Mouse (Mus musculus) heart, adult 2 months (tissue): Measurements from ENCODE around the gene Cpne1. TPM values are rescaled to one million over a fixed set of nuclear protein-coding genes. Genes with fewer than 3 reads are reported as not detected.

ENCODE experiments used
- DNase-seq, 2 experiments: peaks; one replicate each; pipeline ENCODE4 v3.0.0; 2021
- H3K27ac ChIP-seq: fragments of 200-600 bp; 2 replicates; pipeline ENCODE4 v1.8.1; 2022
- H3K27me3 ChIP-seq: fragments of 200-500 bp; 2 replicates; pipeline ENCODE4 v1.6.1; 2012; ENCODE audit warnings: mild to moderate bottlenecking, low read length, inconsistent platforms, mixed read lengths; ENCODE audit not compliant: control insufficient read depth, insufficient read depth
- H3K36me3 ChIP-seq: fragments of 200-500 bp; 2 replicates; pipeline ENCODE4 v1.6.1; 2012; ENCODE audit warnings: low read length, inconsistent platforms; ENCODE audit not compliant: control insufficient read depth, insufficient read depth
- H3K4me1 ChIP-seq: fragments of 200-500 bp; 2 replicates; pipeline ENCODE4 v1.6.1; 2011; ENCODE audit warnings: low read length; ENCODE audit not compliant: control insufficient read depth, insufficient read depth
- H3K4me3 ChIP-seq: fragments of 200-600 bp; 2 replicates; pipeline ENCODE4 v1.8.1; 2022
- H3K79me2 ChIP-seq: fragments of 200-500 bp; replicated peaks from 2 replicates; pipeline ENCODE4 v1.6.1; 2012; ENCODE audit warnings: mild to moderate bottlenecking, inconsistent platforms, low read length, moderate library complexity, mixed read lengths; ENCODE audit not compliant: control insufficient read depth, insufficient read depth
- H3K9ac ChIP-seq: fragments of 200-500 bp; 2 replicates; pipeline ENCODE4 v1.6.1; 2012; ENCODE audit warnings: low read depth, mild to moderate bottlenecking, control low read depth, inconsistent platforms, low read length, mixed read lengths
- CTCF ChIP-seq: fragments of 200-600 bp; IDR thresholded peaks from 2 replicates; pipeline ENCODE4 v1.8.1; 2022; ENCODE audit warnings: antibody characterized with exemption, mild to moderate bottlenecking, moderate library complexity
- EP300 ChIP-seq: fragments of 200-500 bp; IDR thresholded peaks from 2 replicates; pipeline ENCODE4 v1.6.1; 2011; ENCODE audit warnings: low read depth, low read length, control low read depth; ENCODE audit not compliant: insufficient read depth
- POLR2A ChIP-seq: fragments of 200-500 bp; IDR thresholded peaks from 2 replicates; pipeline ENCODE4 v1.6.1; 2011; ENCODE audit warnings: mild to moderate bottlenecking, low read depth, low read length, control low read depth; ENCODE audit not compliant: insufficient read depth
- WGBS: fragments of 180-500 bp; shearing (Covaris S2); methylation state at CpG from one replicate; pipeline ENCODE4 v1.1.7; 2018; 5-methylcytosine and 5-hydroxymethylcytosine counted together
- intact Hi-C: fragments of 180-260 bp; cut with DNase I; formaldehyde crosslinking; loops from one replicate; pipeline ENCODE4 v1.15.1; 2025
- polyA plus RNA-seq: library from polyadenylated mRNA; depleted of rRNA; stranded (reverse); fragments of >200 nt; gene quantifications from 2 replicates; pipeline ENCODE4 v1.2.3, GENCODE M21; 2012
- total RNA-seq, 2 experiments: library from RNA; stranded (reverse); gene quantifications; 2 replicates each; pipeline ENCODE4 v1.2.3; 2021

Gene Cpne1
- total and polyA plus RNA-seq, 3 experiments, result 8.1 to 31.8 (median 12.2) TPM

DNA sequence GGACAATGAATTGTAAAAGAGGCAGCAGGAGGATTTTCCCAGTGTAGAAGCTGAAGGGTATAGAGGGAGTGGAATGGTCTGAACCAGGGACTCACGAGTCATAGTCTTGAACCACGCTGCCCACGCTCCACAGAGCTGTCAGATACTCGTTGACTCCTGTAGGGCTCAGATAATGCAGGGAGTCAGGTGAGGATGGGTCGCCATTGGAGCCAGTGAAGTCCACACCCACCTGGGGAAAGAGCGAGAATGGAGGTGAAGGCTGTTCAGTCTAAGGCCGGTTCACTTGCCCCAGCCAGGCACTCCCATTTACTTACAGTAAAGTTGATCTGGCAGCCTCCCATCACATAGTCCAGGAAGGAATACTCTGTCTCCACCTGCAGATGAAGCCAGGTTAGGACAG, 34.3 kb downstream of the Cpne1 start:
- no peak for DNase-seq
- no peak overlapping the region for H3K4me3 ChIP-seq
- intact Hi-C loops, result no loop called here
- no peaks in the 10 kb centered on the region for H3K36me3 ChIP-seq
- 94% methylated on average over 7 of the region's 7 CpGs for WGBS
- no peak overlapping the region for H3K27ac ChIP-seq
- no peaks in the 10 kb centered on the region for H3K27me3 ChIP-seq
- H3K9ac ChIP-seq, result no peak overlapping the region
- no peaks in the 10 kb centered on the region for H3K4me1 ChIP-seq
- no peak for TF ChIP-seq POLR2A
- no peak for TF ChIP-seq EP300
- no peak for TF ChIP-seq CTCF
- no peaks in the 10 kb centered on the region for H3K79me2 ChIP-seq

DNA sequence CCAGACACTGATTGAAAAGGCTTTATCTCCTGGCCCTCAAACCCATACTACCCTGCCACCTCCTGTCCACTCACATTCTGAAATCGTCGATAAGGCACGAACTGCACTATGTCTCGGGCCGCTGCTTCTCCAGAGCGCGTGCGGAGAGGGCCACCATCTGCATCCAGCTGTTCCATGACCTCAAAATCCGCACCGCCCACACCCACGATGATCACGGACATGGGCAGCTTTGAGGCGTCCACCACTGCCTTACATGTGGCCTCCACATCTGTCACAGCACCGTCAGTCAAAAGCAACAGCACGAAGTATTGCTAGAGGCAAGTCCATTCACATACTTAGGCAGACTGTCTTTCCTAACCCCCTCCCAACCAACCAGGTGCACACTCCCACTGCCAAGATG, 38.0 kb downstream of the Cpne1 start:
- Histone ChIP-seq H3K27me3 (no peaks in the 10 kb centered on the region), H3K4me1 (no peaks in the 10 kb centered on the region), H3K36me3 (no peaks in the 10 kb centered on the region), H3K79me2 (no peaks in the 10 kb centered on the region), H3K9ac (no peak overlapping the region), H3K27ac (no peak overlapping the region), H3K4me3 (no peak overlapping the region)
- intact Hi-C loops, result no loop called here
- 89% methylated on average over 15 of the region's 15 CpGs for WGBS
- DNase-seq, result peak; percentile 46 to 49
- TF ChIP-seq POLR2A (no peak), CTCF (no peak), EP300 (no peak)

DNA sequence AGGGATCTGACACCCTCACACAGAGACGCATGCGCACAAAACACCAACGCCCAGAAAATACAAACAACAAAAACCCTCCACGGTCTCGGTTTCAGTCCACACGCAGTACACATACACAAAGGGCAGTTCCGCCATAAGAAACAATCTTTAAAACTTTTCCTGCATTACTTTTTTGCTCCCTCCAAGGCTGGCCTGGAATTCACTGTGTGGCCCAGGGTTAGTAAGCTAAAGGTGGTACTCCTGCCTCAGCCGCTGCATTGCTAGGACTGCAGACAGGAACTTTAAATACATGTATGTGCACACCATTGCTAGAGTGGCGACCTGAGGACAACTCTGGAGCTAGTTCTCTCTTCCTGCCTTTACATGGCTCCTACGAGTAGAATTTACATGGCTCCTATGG, 40.5 kb downstream of the Cpne1 start:
- no peaks in the 10 kb centered on the region for H3K79me2 ChIP-seq
- no peaks in the 10 kb centered on the region for H3K36me3 ChIP-seq
- no peak for DNase-seq
- no peak overlapping the region for H3K27ac ChIP-seq
- no peak overlapping the region for H3K4me3 ChIP-seq
- intact Hi-C loops, result no loop called here
- no peak for TF ChIP-seq EP300
- TF ChIP-seq CTCF, result no peak
- TF ChIP-seq POLR2A, result no peak
- no peaks in the 10 kb centered on the region for H3K27me3 ChIP-seq
- no peak overlapping the region for H3K9ac ChIP-seq
- no peaks in the 10 kb centered on the region for H3K4me1 ChIP-seq
- WGBS, result 95% methylated on average over 10 of the region's 10 CpGs

DNA sequence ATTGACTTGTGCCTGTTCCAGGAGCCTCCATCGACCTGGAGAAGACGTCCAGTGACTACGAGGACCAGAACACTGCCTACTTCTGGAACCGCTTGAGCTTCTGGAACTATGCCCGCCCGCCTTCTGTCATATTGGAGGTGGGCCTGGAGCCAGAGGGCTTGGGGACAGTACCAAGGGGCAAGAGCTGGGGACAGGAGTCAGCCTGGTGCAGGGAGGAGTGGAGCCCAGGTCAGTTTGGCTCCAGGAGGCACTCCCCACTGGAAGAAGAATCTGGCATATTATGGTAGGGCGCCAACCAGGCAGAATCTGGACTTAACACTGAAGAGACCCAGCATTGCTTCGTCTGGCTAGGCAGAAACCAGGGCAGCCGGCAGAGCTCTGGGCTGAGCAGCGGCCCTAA, 43.8 kb downstream of the Cpne1 start:
- WGBS, result 77% methylated on average over 10 of the region's 10 CpGs
- Histone ChIP-seq H3K27me3 (no peaks in the 10 kb centered on the region), H3K27ac (no peak overlapping the region), H3K9ac (no peak overlapping the region), H3K4me1 (no peaks in the 10 kb centered on the region), H3K36me3 (no peaks in the 10 kb centered on the region), H3K79me2 (no peaks in the 10 kb centered on the region), H3K4me3 (no peak overlapping the region)
- no peak for DNase-seq
- intact Hi-C loops, result loop anchor here (5.0 kb wide), 1 partner anchor 44 kb away; the partner anchor contains the start of genes Cpne1 and Rbm12
- TF ChIP-seq EP300 (no peak), CTCF (no peak), POLR2A (no peak)

DNA sequence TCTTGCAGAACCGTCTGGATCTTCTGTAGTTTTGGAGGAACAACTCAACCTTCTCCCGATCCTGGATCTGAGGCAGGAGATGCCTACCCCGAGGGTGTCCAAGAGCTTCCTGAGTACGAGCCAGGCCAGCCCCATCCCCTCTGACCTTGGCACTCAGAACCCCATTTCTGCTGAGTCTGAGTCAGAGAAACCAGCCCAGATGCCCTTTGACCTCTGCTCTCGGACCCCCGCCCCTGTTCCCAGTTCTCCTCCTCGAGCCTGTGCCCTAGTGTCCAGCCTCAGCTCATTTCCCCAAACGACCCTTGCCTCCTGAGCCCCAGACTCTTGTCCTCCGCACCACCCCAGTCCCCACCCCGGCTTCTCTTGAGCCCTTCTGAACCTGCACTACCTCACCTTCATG, 45.6 kb downstream of the Cpne1 start:
- intact Hi-C loops, result loop anchor here (5.0 kb wide), 1 partner anchor 46 kb away; the partner anchor contains the start of genes Cpne1 and Rbm12
- no peak overlapping the region; the same call in 1 of the 2 replicates for H3K9ac ChIP-seq
- peak overlapping the region; percentile 48; the same call in 1 of the 2 replicates for H3K4me3 ChIP-seq
- 53% methylated on average over 10 of the region's 10 CpGs for WGBS
- H3K27ac ChIP-seq, result no peak overlapping the region; the same call in 1 of the 2 replicates
- no peaks in the 10 kb centered on the region for H3K36me3 ChIP-seq
- no peak for DNase-seq
- no peaks in the 10 kb centered on the region for H3K79me2 ChIP-seq
- no peaks in the 10 kb centered on the region for H3K4me1 ChIP-seq
- no peaks in the 10 kb centered on the region for H3K27me3 ChIP-seq
- TF ChIP-seq POLR2A, result no peak
- no peak for TF ChIP-seq CTCF
- no peak for TF ChIP-seq EP300

DNA sequence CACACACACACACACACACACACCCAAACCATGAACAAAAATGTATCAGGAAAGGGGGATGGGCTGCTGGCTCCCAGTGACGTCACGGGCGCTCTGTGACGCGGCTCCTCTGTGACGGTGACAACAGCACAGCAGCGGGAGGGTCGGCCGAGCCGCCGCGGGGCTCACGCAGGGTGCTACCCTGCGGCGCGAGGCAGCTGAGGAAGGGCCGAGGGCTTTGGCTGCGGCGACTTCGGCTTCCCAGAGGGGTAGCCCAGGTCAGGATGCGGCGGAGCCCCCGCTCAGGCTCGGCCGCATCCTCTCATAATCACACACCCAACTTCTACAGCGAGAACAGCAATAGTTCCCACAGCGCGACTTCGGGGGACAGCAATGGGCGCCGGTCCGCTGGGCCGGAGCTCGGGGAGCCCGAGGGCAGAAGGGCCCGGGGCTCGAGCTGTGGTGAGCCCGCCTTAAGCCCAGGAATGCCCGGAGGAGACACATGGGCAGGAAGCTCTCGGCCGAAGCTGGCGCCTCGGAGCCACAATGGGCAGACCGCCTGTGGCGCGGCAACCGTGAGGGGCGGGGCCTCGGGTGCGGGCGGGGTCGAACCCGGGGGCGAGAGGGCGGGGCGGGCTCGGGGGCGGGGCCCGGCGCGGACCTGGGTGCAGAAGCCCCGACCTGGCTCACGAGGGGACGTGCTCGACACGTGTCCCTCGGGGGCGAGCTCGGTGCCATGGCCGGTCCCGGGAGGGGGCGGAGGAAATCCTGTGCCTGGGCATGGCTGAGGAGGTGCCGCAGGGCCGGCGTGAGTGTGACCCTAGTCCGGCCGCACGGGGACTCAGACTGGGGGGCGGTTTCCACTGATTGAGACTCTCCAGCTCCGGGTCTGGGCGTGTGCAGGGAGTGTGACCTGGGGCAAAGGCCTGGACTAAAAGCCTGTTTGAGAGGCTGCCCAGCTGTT, 46.4 kb downstream of the Cpne1 start, which contains the start of gene Spag4:
TSS of gene Spag4 (plus strand) at position 77 of the 943 bp plus-strand sequence.
- Histone ChIP-seq H3K9ac (peak within 1 kb of the TSS; percentile 75), H3K27ac (peak within 1 kb of the TSS; percentile 38), H3K36me3 (no peaks in the 10 kb centered on the region), H3K4me3 (peak within 1 kb of the TSS; percentile 48), H3K4me1 (no peaks in the 10 kb centered on the region), H3K27me3 (no peaks in the 10 kb centered on the region), H3K79me2 (no peaks in the 10 kb centered on the region)
- TF ChIP-seq CTCF, result no peak
- TF ChIP-seq EP300, result no peak
- peak; percentile 80 to 82 for DNase-seq
- 1% methylated on average over 73 of the region's 81 CpGs for WGBS
- intact Hi-C loops, result loop anchor here (5.0 kb wide), 1 partner anchor 47 kb away; the partner anchor contains the start of genes Cpne1 and Rbm12
